Mouse (Mus musculus): Measurements from ENCODE around the gene BC049730. TPM values are rescaled to one million over a fixed set of nuclear protein-coding genes. Genes with fewer than 3 reads are reported as not detected.
"Not testable (repeated sequence)": the region's sequence is repeated elsewhere in the genome, so short reads cannot be mapped to it uniquely, and the experiment has no call there.

Gene BC049730
- polyA plus RNA-seq, 1 experiment from 2014 or later: not detected

- not testable (repeated sequence) for H3K27ac ChIP-seq; H3K4me2 ChIP-seq; H3K4me3 ChIP-seq; H3K27me3 ChIP-seq (replicated peaks); H3K4me1 ChIP-seq; ATAC-seq (replicated peaks); H3K9ac ChIP-seq; H3K36me3 ChIP-seq (replicated peaks); H3K9me3 ChIP-seq
- WGBS: 91% methylated on average over 9 of the region's 9 CpGs
These were observed 6.2 kb upstream of the BC049730 start for GRCm38 (mm10) chr7:24702841-24703240.

GRCm38 (mm10) chr7:24715039-24715438, 6.0 kb downstream of the BC049730 start:
- 82% methylated on average over 6 of the region's 6 CpGs for WGBS

GRCm38 (mm10) chr7:24726808-24727207, 17.8 kb downstream of the BC049730 start, which contains the start of gene Gm4763:
Gm4763 (minus strand) TSS chr7:24726908.
- not testable (repeated sequence) for H3K36me3 ChIP-seq (replicated peaks); ATAC-seq (replicated peaks); H3K27ac ChIP-seq; H3K9me3 ChIP-seq; H3K4me1 ChIP-seq; H3K4me3 ChIP-seq; H3K27me3 ChIP-seq (replicated peaks); H3K9ac ChIP-seq; H3K4me2 ChIP-seq
- 92% methylated on average over 11 of the region's 11 CpGs for whole genome bisulfite sequencing

More at GRCm38 (mm10) chr7:24715039-24715438, 6.0 kb downstream of the BC049730 start:
- H3K4me2 ChIP-seq: no peak overlapping the region
- ATAC-seq (replicated peaks): no peak
- H3K27me3 ChIP-seq (replicated peaks): no peaks in the 10 kb centered on the region
- H3K4me3 ChIP-seq: no peak overlapping the region
- H3K36me3 ChIP-seq (replicated peaks): no peaks in the 10 kb centered on the region
- no peaks in the 10 kb centered on the region for H3K4me1 ChIP-seq
- no peak overlapping the region for H3K9ac ChIP-seq
- no peak overlapping the region for H3K27ac ChIP-seq
- H3K9me3 ChIP-seq: no peaks in the 10 kb centered on the region

GRCm38 (mm10) chr7:24735970-24736670, 27.1 kb downstream of the BC049730 start:
- no peaks in the 10 kb centered on the region for H3K27me3 ChIP-seq (replicated peaks)
- no peaks in the 10 kb centered on the region for H3K9me3 ChIP-seq
- H3K27ac ChIP-seq: no peak overlapping the region
- no peaks in the 10 kb centered on the region for H3K36me3 ChIP-seq (replicated peaks)
- ATAC-seq (replicated peaks): no peak; the same call in 1 of the 2 replicates
- H3K4me3 ChIP-seq: peak overlapping the region; percentile 15
- 0 out of 2 replicates have a peak overlapping the region, but pooled peaks have one; percentile 0 for H3K9ac ChIP-seq
- peaks cover 6% of the 10 kb centered on the region for H3K4me1 ChIP-seq
- WGBS: 19% methylated on average over 17 of the region's 17 CpGs
- H3K4me2 ChIP-seq: peak overlapping the region; percentile 49

- no peak for ATAC-seq (replicated peaks)
- Histone ChIP-seq H3K9ac (no peak overlapping the region), H3K27ac (no peak overlapping the region)
These were observed 41.7 kb downstream of the BC049730 start for GRCm38 (mm10) chr7:24750695-24751094.

GRCm38 (mm10) chr7:24751610-24752009, 42.6 kb downstream of the BC049730 start:
- no peak overlapping the region for H3K9ac ChIP-seq
- WGBS: 80% methylated on average over 2 of the region's 2 CpGs
- H3K27me3 ChIP-seq (replicated peaks): no peaks in the 10 kb centered on the region
- no peaks in the 10 kb centered on the region for H3K36me3 ChIP-seq (replicated peaks)
- H3K27ac ChIP-seq: no peak overlapping the region
- H3K4me1 ChIP-seq: peaks cover 8% of the 10 kb centered on the region; the same call in 1 of the 2 replicates
- H3K4me3 ChIP-seq: no peak overlapping the region
- no peak for ATAC-seq (replicated peaks)
- no peaks in the 10 kb centered on the region for H3K9me3 ChIP-seq
- no peak overlapping the region for H3K4me2 ChIP-seq

More at GRCm38 (mm10) chr7:24750695-24751094, 41.7 kb downstream of the BC049730 start:
- Histone ChIP-seq H3K4me2 (no peak overlapping the region), H3K4me3 (no peak overlapping the region), H3K36me3 (replicated peaks) (no peaks in the 10 kb centered on the region), H3K9me3 (no peaks in the 10 kb centered on the region), H3K27me3 (replicated peaks) (no peaks in the 10 kb centered on the region), H3K4me1 (peaks cover 8% of the 10 kb centered on the region; the same call in 1 of the 2 replicates)
- WGBS: 35% methylated on average over 4 of the region's 4 CpGs

GRCm38 (mm10) chr7:24753476-24753875, 44.4 kb downstream of the BC049730 start:
- Histone ChIP-seq H3K9ac (no peak overlapping the region), H3K9me3 (no peaks in the 10 kb centered on the region), H3K27ac (no peak overlapping the region), H3K36me3 (replicated peaks) (no peaks in the 10 kb centered on the region), H3K4me3 (no peak overlapping the region), H3K27me3 (replicated peaks) (no peaks in the 10 kb centered on the region), H3K4me2 (no peak overlapping the region), H3K4me1 (peaks cover 8% of the 10 kb centered on the region; the same call in 1 of the 2 replicates)
- ATAC-seq (replicated peaks): no peak
- WGBS: 77% methylated on average over 5 of the region's 5 CpGs

- 86% methylated on average over 1 of the region's 1 CpGs for WGBS
These were observed 49.5 kb downstream of the BC049730 start for GRCm38 (mm10) chr7:24758520-24758919.

GRCm38 (mm10) chr7:24760211-24760610, 51.2 kb downstream of the BC049730 start, which contains the start of gene Cd177:
Cd177 (minus strand) TSS chr7:24760311.
- Histone ChIP-seq H3K9me3 (no peaks in the 10 kb centered on the region), H3K36me3 (replicated peaks) (no peaks in the 10 kb centered on the region), H3K27me3 (replicated peaks) (no peaks in the 10 kb centered on the region), H3K4me3 (no peak within 1 kb of the TSS), H3K4me2 (no peak within 1 kb of the TSS), H3K4me1 (no peaks in the 10 kb centered on the region), H3K27ac (no peak within 1 kb of the TSS), H3K9ac (no peak within 1 kb of the TSS)
- no peak for ATAC-seq (replicated peaks)
- WGBS: 91% methylated on average over 6 of the region's 6 CpGs

More at GRCm38 (mm10) chr7:24758520-24758919, 49.5 kb downstream of the BC049730 start:
- Histone ChIP-seq H3K36me3 (replicated peaks) (no peaks in the 10 kb centered on the region), H3K9me3 (no peaks in the 10 kb centered on the region), H3K4me2 (no peak overlapping the region), H3K4me1 (no peaks in the 10 kb centered on the region), H3K27ac (no peak overlapping the region), H3K27me3 (replicated peaks) (no peaks in the 10 kb centered on the region), H3K9ac (no peak overlapping the region), H3K4me3 (no peak overlapping the region)
- ATAC-seq (replicated peaks): no peak

GRCm38 (mm10) chr7:24761161-24761560, 52.1 kb downstream of the BC049730 start:
- Histone ChIP-seq H3K4me3 (no peak overlapping the region), H3K9me3 (no peaks in the 10 kb centered on the region), H3K36me3 (replicated peaks) (no peaks in the 10 kb centered on the region), H3K9ac (no peak overlapping the region), H3K27me3 (replicated peaks) (no peaks in the 10 kb centered on the region), H3K4me2 (no peak overlapping the region), H3K27ac (no peak overlapping the region), H3K4me1 (no peaks in the 10 kb centered on the region)
- ATAC-seq (replicated peaks): no peak
- 79% methylated on average over 6 of the region's 6 CpGs for WGBS

GRCm38 (mm10) chr7:24762574-24762973, 53.5 kb downstream of the BC049730 start:
- Histone ChIP-seq H3K36me3 (replicated peaks) (no peaks in the 10 kb centered on the region), H3K27ac (no peak overlapping the region), H3K9me3 (no peaks in the 10 kb centered on the region), H3K4me2 (no peak overlapping the region), H3K4me1 (no peaks in the 10 kb centered on the region), H3K4me3 (no peak overlapping the region), H3K9ac (no peak overlapping the region), H3K27me3 (replicated peaks) (no peaks in the 10 kb centered on the region)
- ATAC-seq (replicated peaks): no peak
- WGBS: 85% methylated on average over 8 of the region's 8 CpGs

All from midbrain, embryonic 15.5 days (tissue).